Mouse (Mus musculus) kidney, postnatal 4 days (tissue): ENCODE data around the gene Fbxw2.
"Not testable (repeated sequence)": the region's sequence is repeated elsewhere in the genome, so short reads cannot be mapped to it uniquely, and the experiment has no call there.

Experiments used
- DNase-seq, 2 experiments: peaks; one replicate each; pipeline ENCODE4 v3.0.0; 2021; ENCODE audit warnings: mixed read lengths in 2 of 2

Gene Fbxw2

GRCm38 (mm10) chr2:34772252-34773235, 53.6 kb downstream of the Fbxw2 start:
- no peak for DNase-seq

- peak; percentile 98 to 99 for DNase-seq
Observed at GRCm38 (mm10) chr2:34771368-34772226, 54.5 kb downstream of the Fbxw2 start, which contains the start of gene Hspa5. Hspa5 (plus strand) TSS chr2:34771970.

GRCm38 (mm10) chr2:34770951-34771350, 55.2 kb downstream of the Fbxw2 start:
- DNase-seq: no peak

GRCm38 (mm10) chr2:34770049-34770448, 56.1 kb downstream of the Fbxw2 start:
- DNase-seq: no peak

GRCm38 (mm10) chr2:34764801-34765200, 61.3 kb downstream of the Fbxw2 start:
- no peak for DNase-seq

- DNase-seq: no peak
Observed at GRCm38 (mm10) chr2:34762872-34763271, 63.2 kb downstream of the Fbxw2 start.

GRCm38 (mm10) chr2:34762174-34762573, 63.9 kb downstream of the Fbxw2 start:
- no peak for DNase-seq

GRCm38 (mm10) chr2:34761272-34761671, 64.8 kb downstream of the Fbxw2 start:
- DNase-seq: not testable (repeated sequence)

GRCm38 (mm10) chr2:34757341-34757740, 68.8 kb downstream of the Fbxw2 start:
- DNase-seq: no peak

- DNase-seq: peak; percentile 40 to 49
Observed at GRCm38 (mm10) chr2:34754551-34755358, 71.4 kb downstream of the Fbxw2 start, which contains the start of gene Gapvd1. Gapvd1 (minus strand) TSS chr2:34755232.
